Mouse (Mus musculus) heart, postnatal 4 days (tissue): ENCODE results near the gene Fbxo11. TPM values are rescaled to one million over a fixed set of nuclear protein-coding genes. Genes with fewer than 3 reads are reported as not detected.
"Not testable (repeated sequence)": the region's sequence is repeated elsewhere in the genome, so short reads cannot be mapped to it uniquely, and the experiment has no call there.

Experiments
- DNase-seq: peaks from one replicate; pipeline ENCODE4 v3.0.0; 2021
- total RNA-seq, 2 experiments: library from RNA; stranded (reverse); gene quantifications; 2 replicates each; pipeline ENCODE4 v1.2.3; 2021

Fbxo11 gene
- total RNA-seq, 2 experiments from 2014 or later = 48.7 to 49.0 TPM

- DNase-seq = no peak
These were observed 58.1 kb downstream of the Fbxo11 start for GRCm38 (mm10) chr17:88006956-88007355.

GRCm38 (mm10) chr17:88004892-88005291 lies 60.2 kb downstream of the Fbxo11 start:
- no peak for DNase-seq

- DNase-seq = no peak
These were observed 67.3 kb downstream of the Fbxo11 start for GRCm38 (mm10) chr17:87997808-87998207.

GRCm38 (mm10) chr17:87993338-87993737 lies 71.8 kb downstream of the Fbxo11 start:
- DNase-seq = no peak

- no peak for DNase-seq
These were observed 72.9 kb downstream of the Fbxo11 start for GRCm38 (mm10) chr17:87992154-87992553.

GRCm38 (mm10) chr17:87987507-87987906 lies 77.6 kb downstream of the Fbxo11 start:
- DNase-seq = no peak

GRCm38 (mm10) chr17:87985916-87986315 lies 79.2 kb downstream of the Fbxo11 start:
- DNase-seq = no peak

- DNase-seq = no peak
These were observed 80.5 kb downstream of the Fbxo11 start for GRCm38 (mm10) chr17:87984440-87985214.

GRCm38 (mm10) chr17:87983313-87983712 lies 81.8 kb downstream of the Fbxo11 start:
- DNase-seq = no peak

GRCm38 (mm10) chr17:87982112-87982511 lies 83.0 kb downstream of the Fbxo11 start:
- no peak for DNase-seq

GRCm38 (mm10) chr17:87979696-87980095 lies 85.4 kb downstream of the Fbxo11 start:
- not testable (repeated sequence) for DNase-seq

- DNase-seq = not testable (repeated sequence)
These were observed 88.2 kb downstream of the Fbxo11 start for GRCm38 (mm10) chr17:87976927-87977326.

- DNase-seq = no peak
These were observed 88.8 kb downstream of the Fbxo11 start for GRCm38 (mm10) chr17:87976154-87976806.

GRCm38 (mm10) chr17:87975229-87975853 lies 89.8 kb downstream of the Fbxo11 start:
- DNase-seq = peak; percentile 66

GRCm38 (mm10) chr17:87974629-87975228 lies 90.4 kb downstream of the Fbxo11 start, which contains the start of gene Msh6:
Gene Msh6 (plus strand): TSS chr17:87975062.
- peak; percentile 86 for DNase-seq

- DNase-seq = no peak
These were observed 91.6 kb downstream of the Fbxo11 start for GRCm38 (mm10) chr17:87973261-87974167.

GRCm38 (mm10) chr17:87972856-87973255 lies 92.2 kb downstream of the Fbxo11 start:
- DNase-seq = no peak

GRCm38 (mm10) chr17:87971696-87972591 lies 93.1 kb downstream of the Fbxo11 start:
- DNase-seq = not testable (repeated sequence)

GRCm38 (mm10) chr17:87968483-87968926 lies 96.6 kb downstream of the Fbxo11 start:
- DNase-seq = not testable (repeated sequence)
